Mouse (Mus musculus) intestine, embryonic 15.5 days (tissue): ENCODE data around the gene Scand1. TPM values are rescaled to one million over a fixed set of nuclear protein-coding genes. Genes with fewer than 3 reads are reported as not detected.

Experiments used
- ATAC-seq: fragments of 200-750 bp; cut with Nextera tagmentation; 2 replicates; pipeline ENCODE4 v1.8.0; 2017; ENCODE audit warnings: moderate TSS enrichment, moderate library complexity
- H3K27ac ChIP-seq: fragments of 300-500 bp; sonication (generic); 2 replicates; pipeline ENCODE4 v1.5.1; 2015; ENCODE audit warnings: mild to moderate bottlenecking, inconsistent platforms
- H3K27me3 ChIP-seq: fragments of 300-500 bp; sonication (generic); replicated peaks from 2 replicates; pipeline ENCODE4 v1.6.1; 2015; ENCODE audit warnings: inconsistent platforms
- H3K36me3 ChIP-seq: fragments of 300-500 bp; sonication (generic); 2 replicates; pipeline ENCODE4 v1.6.1; 2015; ENCODE audit warnings: inconsistent platforms
- H3K4me1 ChIP-seq: fragments of 300-500 bp; sonication (generic); replicated peaks from 2 replicates; pipeline ENCODE4 v1.6.1; 2015; ENCODE audit warnings: inconsistent platforms
- H3K4me2 ChIP-seq: fragments of 300-500 bp; sonication (generic); replicated peaks from 2 replicates; pipeline ENCODE4 v1.6.1; 2015; ENCODE audit warnings: mild to moderate bottlenecking, inconsistent platforms
- H3K4me3 ChIP-seq: fragments of 300-500 bp; sonication (generic); replicated peaks from 2 replicates; pipeline ENCODE4 v1.5.1; 2015; ENCODE audit warnings: inconsistent platforms
- H3K9ac ChIP-seq: fragments of 300-500 bp; sonication (generic); 2 replicates; pipeline ENCODE4 v1.6.1; 2015; ENCODE audit warnings: inconsistent platforms
- H3K9me3 ChIP-seq: fragments of 300-500 bp; sonication (generic); 2 replicates; pipeline ENCODE4 v1.6.1; 2016; ENCODE audit warnings: inconsistent platforms
- WGBS: fragments of 180-500 bp; shearing (Covaris S2); methylation state at CpG from one replicate; pipeline ENCODE4 v1.1.7; 2015; 5-methylcytosine and 5-hydroxymethylcytosine counted together
- polyA plus RNA-seq: library from polyadenylated mRNA; unstranded; fragments of >200 nt; fragmentation: Nextera tagmentation; extraction: Ambion mirVana; gene quantifications from 2 replicates; pipeline ENCODE4 v1.2.1, GENCODE M21; 2015

The Scand1 gene
- polyA plus RNA-seq, 1 experiment from 2014 or later: 75.2 TPM

DNA sequence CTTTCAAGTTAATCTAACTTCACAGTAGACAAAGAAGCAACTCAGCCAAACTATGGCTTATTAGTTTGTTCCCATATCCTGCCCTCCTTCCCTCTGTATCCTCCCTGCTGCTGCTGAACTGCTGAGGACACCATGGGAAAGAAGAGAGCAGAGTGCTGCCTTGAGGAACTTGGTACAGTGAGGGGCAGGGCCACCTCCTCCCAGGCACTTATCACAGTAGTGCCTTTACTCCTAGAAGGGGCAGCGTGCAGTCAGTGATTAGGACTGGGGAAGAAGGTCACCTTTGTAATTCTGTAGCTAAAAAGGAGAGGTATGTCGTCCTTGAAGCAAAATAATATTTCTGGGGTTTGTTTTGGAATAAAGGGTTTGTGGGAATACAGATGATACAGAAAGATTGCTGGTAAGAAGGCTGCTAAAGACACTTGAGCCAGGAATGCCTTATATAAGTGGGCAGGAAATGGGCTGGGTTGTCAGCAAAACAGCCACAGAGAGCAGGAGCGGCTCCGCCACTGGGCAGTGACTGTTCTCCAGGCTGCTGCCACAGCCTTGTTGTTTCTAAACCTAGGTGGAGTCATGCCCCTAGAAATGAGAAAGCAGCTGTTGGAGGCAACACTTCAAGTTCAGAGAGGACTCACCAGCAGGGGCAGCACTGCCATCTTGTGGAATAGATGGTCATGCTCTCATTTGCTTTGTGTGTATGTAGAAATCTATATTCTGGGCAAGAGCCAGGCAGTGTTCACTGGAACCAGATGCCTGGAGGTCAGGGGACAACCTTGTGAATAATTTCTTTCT, 34.1 kb downstream of the Scand1 start:
- WGBS: 47% methylated on average over 4 of the region's 4 CpGs
- Histone ChIP-seq H3K9me3 (no peaks in the 10 kb centered on the region), H3K4me1 (no peaks in the 10 kb centered on the region), H3K4me2 (no peak overlapping the region), H3K36me3 (peaks cover 9% of the 10 kb centered on the region), H3K27ac (peak overlapping the region; percentile 22; the same call in 1 of the 2 replicates), H3K9ac (no peak overlapping the region), H3K4me3 (no peak overlapping the region), H3K27me3 (no peaks in the 10 kb centered on the region)
- ATAC-seq: peak; percentile 81

- Histone ChIP-seq H3K36me3 (peaks cover 13% of the 10 kb centered on the region), H3K9me3 (no peaks in the 10 kb centered on the region), H3K27me3 (no peaks in the 10 kb centered on the region), H3K9ac (no peak overlapping the region), H3K4me2 (no peak overlapping the region), H3K4me3 (no peak overlapping the region), H3K4me1 (no peaks in the 10 kb centered on the region), H3K27ac (no peak overlapping the region)
- 84% methylated on average over 6 of the region's 6 CpGs for WGBS
- ATAC-seq: no peak
Observed at GRCm38 (mm10) chr2:156272553-156272952, 40.0 kb downstream of the Scand1 start.

GRCm38 (mm10) chr2:156267636-156268035, 44.9 kb downstream of the Scand1 start:
- Histone ChIP-seq H3K4me1 (no peaks in the 10 kb centered on the region), H3K27ac (no peak overlapping the region), H3K4me2 (no peak overlapping the region), H3K9me3 (no peaks in the 10 kb centered on the region), H3K9ac (no peak overlapping the region), H3K36me3 (0 out of 2 replicates have a peak, but pooled peaks cover 6% of the 10 kb centered on the region), H3K27me3 (no peaks in the 10 kb centered on the region), H3K4me3 (no peak overlapping the region)
- no peak for ATAC-seq
- WGBS: 92% methylated on average over 9 of the region's 9 CpGs

DNA sequence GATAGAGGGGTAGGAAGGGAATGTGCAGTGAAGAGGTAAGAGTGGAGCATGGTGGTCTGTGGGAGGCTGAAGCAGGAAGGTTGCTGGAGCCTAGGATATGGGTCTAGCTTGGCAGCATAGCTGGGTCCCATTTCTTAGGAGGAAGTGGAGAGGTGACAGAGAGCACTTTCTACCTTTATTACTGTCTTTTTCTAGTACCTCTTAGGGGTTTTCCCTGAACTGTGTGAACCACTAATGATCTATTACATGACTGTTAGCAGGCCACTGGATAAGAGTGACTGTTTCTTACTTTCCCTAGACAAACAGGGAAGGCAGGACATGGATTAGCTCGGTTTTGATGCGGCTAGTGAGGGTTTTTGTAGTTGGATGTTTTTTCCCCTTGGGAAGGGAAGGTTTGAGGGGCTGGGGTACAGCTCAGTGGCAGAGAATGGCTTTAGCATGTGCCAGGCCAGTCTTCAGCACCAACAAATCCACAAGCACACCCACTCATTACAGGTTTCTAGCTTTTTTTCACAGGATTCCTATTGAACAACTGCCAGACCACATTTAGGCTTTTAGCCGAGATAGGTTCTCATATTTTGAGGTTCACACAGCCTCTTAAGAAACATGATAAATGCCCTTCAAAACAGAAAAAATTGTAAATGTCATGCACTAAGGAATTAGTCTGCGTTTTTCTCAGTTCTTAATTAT, 49.2 kb downstream of the Scand1 start:
- Histone ChIP-seq H3K9ac (no peak overlapping the region), H3K9me3 (no peaks in the 10 kb centered on the region), H3K27ac (no peak overlapping the region), H3K4me1 (no peaks in the 10 kb centered on the region), H3K4me3 (no peak overlapping the region), H3K36me3 (0 out of 2 replicates have a peak, but pooled peaks cover 8% of the 10 kb centered on the region), H3K27me3 (no peaks in the 10 kb centered on the region), H3K4me2 (no peak overlapping the region)
- WGBS: 86% methylated on average over 4 of the region's 4 CpGs
- ATAC-seq: no peak

Other genes starting within 250 kb of the Scand1 start
- 2.8 and 2.9 TPM in 2 replicates for gene Spag4, start 247.5 kb downstream of the Scand1 start, polyA plus RNA-seq
- gene Cpne1, start 200.7 kb downstream of the Scand1 start, polyA plus RNA-seq: 48.0 and 48.9 TPM in 2 replicates
- gene Rbm12, start 200.7 kb downstream of the Scand1 start, polyA plus RNA-seq: 17.8 and 25.8 TPM in 2 replicates
- 11.8 and 15.7 TPM in 2 replicates for gene Gm28036, start 185.6 kb downstream of the Scand1 start, polyA plus RNA-seq
- gene Romo1, start 168.7 kb downstream of the Scand1 start, polyA plus RNA-seq: 363 and 370 TPM in 2 replicates
- 62.3 and 63.0 TPM in 2 replicates for gene Nfs1, start 168.5 kb downstream of the Scand1 start, polyA plus RNA-seq
- gene Rbm39, start 132.5 kb downstream of the Scand1 start, polyA plus RNA-seq: 486 and 571 TPM in 2 replicates
- gene Phf20, start 116.2 kb downstream of the Scand1 start, polyA plus RNA-seq: 56.8 and 72.4 TPM in 2 replicates
- gene Cnbd2, start 405 bp downstream of the Scand1 start, polyA plus RNA-seq: 4.4 and 5.0 TPM in 2 replicates
- gene Epb41l1, start 108.2 kb upstream of the Scand1 start, polyA plus RNA-seq: 1.9 and 2.4 TPM in 2 replicates
- gene Aar2, start 234.9 kb upstream of the Scand1 start, polyA plus RNA-seq: 31.3 and 31.6 TPM in 2 replicates